8 mouse cellular contexts compared by ENCODE assay signal in the genomic region with DNA sequence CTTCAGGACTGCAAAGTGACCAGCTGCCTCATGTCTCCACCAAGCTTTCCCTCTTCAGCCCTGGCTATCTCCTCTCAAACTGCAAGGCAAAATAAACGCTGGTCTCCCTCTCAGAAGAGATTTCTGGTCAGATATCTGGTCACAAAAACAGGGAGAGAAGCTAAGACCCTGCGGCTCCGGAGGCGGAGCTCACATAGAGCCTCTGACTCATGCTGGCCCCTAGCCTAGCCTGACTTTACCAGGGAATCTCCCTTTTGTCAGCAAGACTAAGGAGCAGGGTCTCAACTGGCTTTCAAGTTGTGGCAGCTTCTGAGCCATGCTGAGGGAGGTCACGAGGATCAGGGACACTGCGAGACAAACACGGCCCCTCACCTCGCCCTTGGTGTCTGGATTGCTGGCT. TPM values are rescaled to one million over a fixed set of nuclear protein-coding genes. Genes with fewer than 3 reads are reported as not detected.
DNase-seq lines count a peak whose midpoint lies in the region; ATAC-seq lines count a peak whose summit lies in the region.

No protein-coding gene starts in this region.

- DNase-seq in kidney, adult 9 months, result peak; percentile 41
- no peak for DNase-seq in kidney, adult 11 months
- DNase-seq in embryonic facial prominence, embryonic 14.5 days (ENCODE audit: low spot score), result peak; percentile 68
- DNase-seq in right cerebral cortex, postnatal 4 days, result no peak
- no peak for DNase-seq in cerebellum, postnatal 36 days
- no peak for DNase-seq in cerebellum, adult 18-20 months

- no peaks in the 10 kb centered on the region for H3K27me3 ChIP-seq in embryonic facial prominence, embryonic 14.5 days (replicated peaks; ENCODE audit: control insufficient read depth, insufficient read depth, low read length)
- H3K27me3 ChIP-seq in intestine, embryonic 16.5 days (replicated peaks; ENCODE audit: control insufficient read depth, insufficient read depth, low read length), result no peaks in the 10 kb centered on the region
- H3K27me3 ChIP-seq in midbrain, embryonic 13.5 days, result no peaks in the 10 kb centered on the region

- no peak overlapping the region for H3K4me3 ChIP-seq in embryonic facial prominence, embryonic 14.5 days (ENCODE audit: low read depth, low read length)
- no peak overlapping the region for H3K4me3 ChIP-seq in intestine, embryonic 16.5 days (ENCODE audit: low read length)
- no peak overlapping the region for H3K4me3 ChIP-seq in midbrain, embryonic 13.5 days (replicated peaks)

- no peaks in the 10 kb centered on the region; the same call in 1 of the 2 replicates for H3K4me1 ChIP-seq in embryonic facial prominence, embryonic 14.5 days (ENCODE audit: control insufficient read depth, insufficient read depth, low read length)
- H3K4me1 ChIP-seq in intestine, embryonic 16.5 days (ENCODE audit: control insufficient read depth, insufficient read depth, low read length), result 0 out of 2 replicates have a peak, but pooled peaks cover 5% of the 10 kb centered on the region
- H3K4me1 ChIP-seq in midbrain, embryonic 13.5 days (replicated peaks), result 0 out of 2 replicates have a peak, but pooled peaks cover 7% of the 10 kb centered on the region

- H3K9me3 ChIP-seq in embryonic facial prominence, embryonic 14.5 days (ENCODE audit: control insufficient read depth, low read length), result peaks cover 11% of the 10 kb centered on the region
- peaks cover 4% of the 10 kb centered on the region; the same call in 1 of the 2 replicates for H3K9me3 ChIP-seq in intestine, embryonic 16.5 days (ENCODE audit: control insufficient read depth, low read length)
- peaks cover 9% of the 10 kb centered on the region for H3K9me3 ChIP-seq in midbrain, embryonic 13.5 days

- ATAC-seq in embryonic facial prominence, embryonic 14.5 days (ENCODE audit: low read depth), result peak; percentile 59; the same call in 1 of the 2 replicates
- peak; percentile 33; the same call in 1 of the 2 replicates for ATAC-seq in intestine, embryonic 16.5 days
- 0 out of 2 replicates have a peak, but pooled peaks have one; percentile 43 for ATAC-seq in midbrain, embryonic 13.5 days

- WGBS in embryonic facial prominence, embryonic 14.5 days, result 60% methylated on average over 8 of the region's 8 CpGs
- WGBS in intestine, embryonic 16.5 days, result 57% methylated on average over 8 of the region's 8 CpGs
- WGBS in midbrain, embryonic 13.5 days, result 26% methylated on average over 8 of the region's 8 CpGs

- no peaks in the 10 kb centered on the region for H3K36me3 ChIP-seq in embryonic facial prominence, embryonic 14.5 days (ENCODE audit: control insufficient read depth, insufficient read depth, low read length)
- no peaks in the 10 kb centered on the region for H3K36me3 ChIP-seq in intestine, embryonic 16.5 days (ENCODE audit: control insufficient read depth, insufficient read depth, low read length)
- H3K36me3 ChIP-seq in midbrain, embryonic 13.5 days, result peaks cover 24% of the 10 kb centered on the region; the same call in 1 of the 2 replicates

- H3K9ac ChIP-seq in embryonic facial prominence, embryonic 14.5 days (ENCODE audit: low read depth, low read length), result 0 out of 2 replicates have a peak overlapping the region, but pooled peaks have one; percentile 14
- H3K9ac ChIP-seq in intestine, embryonic 16.5 days (ENCODE audit: low read depth, low read length), result no peak overlapping the region
- H3K9ac ChIP-seq in midbrain, embryonic 13.5 days (replicated peaks), result no peak overlapping the region

- 0 out of 2 replicates have a peak overlapping the region, but pooled peaks have one; percentile 23 for H3K4me2 ChIP-seq in embryonic facial prominence, embryonic 14.5 days (ENCODE audit: low read depth, low read length)
- H3K4me2 ChIP-seq in intestine, embryonic 16.5 days (ENCODE audit: low read depth, low read length), result no peak overlapping the region
- H3K4me2 ChIP-seq in midbrain, embryonic 13.5 days (replicated peaks), result peak overlapping the region; percentile 28

- 0 out of 2 replicates have a peak overlapping the region, but pooled peaks have one; percentile 21 for H3K27ac ChIP-seq in embryonic facial prominence, embryonic 14.5 days (replicated peaks; ENCODE audit: low read depth, low read length)
- H3K27ac ChIP-seq in intestine, embryonic 16.5 days (ENCODE audit: low read length), result no peak overlapping the region
- no peak overlapping the region for H3K27ac ChIP-seq in midbrain, embryonic 13.5 days

RNA-seq across cellular contexts. Expression of a gene that starts 57.3 kb away (rescaled TPM):
- 27.8 and 31.8 TPM in 2 replicates for polyA plus RNA-seq in embryonic facial prominence, embryonic 14.5 days (2014; fragmentation: Nextera tagmentation; extraction: Ambion mirVana)
- 65.3 and 73.7 TPM in 2 replicates for polyA plus RNA-seq in intestine, embryonic 16.5 days (2015; fragmentation: Nextera tagmentation; extraction: Ambion mirVana)
- 33.0 and 35.8 TPM in 2 replicates for polyA plus RNA-seq in midbrain, embryonic 13.5 days (2015; fragmentation: Nextera tagmentation; extraction: Ambion mirVana)

Comparison
In these comparisons a context has a peak if more than half of its experiments do, and no peak if none do; other contexts are left out.
1. DNase-seq: peak in kidney, adult 9 months (single experiment) and embryonic facial prominence, embryonic 14.5 days (single experiment); none in kidney, adult 11 months (single experiment), right cerebral cortex, postnatal 4 days (single experiment), cerebellum, postnatal 36 days (0 of 2) and cerebellum, adult 18-20 months (0 of 2).
2. Peak in every context shown above with its lines, with median percentiles within 50 percentile points of each other: ATAC-seq.